ENCODE assay signal across 8 mouse cellular contexts in the genomic region with DNA sequence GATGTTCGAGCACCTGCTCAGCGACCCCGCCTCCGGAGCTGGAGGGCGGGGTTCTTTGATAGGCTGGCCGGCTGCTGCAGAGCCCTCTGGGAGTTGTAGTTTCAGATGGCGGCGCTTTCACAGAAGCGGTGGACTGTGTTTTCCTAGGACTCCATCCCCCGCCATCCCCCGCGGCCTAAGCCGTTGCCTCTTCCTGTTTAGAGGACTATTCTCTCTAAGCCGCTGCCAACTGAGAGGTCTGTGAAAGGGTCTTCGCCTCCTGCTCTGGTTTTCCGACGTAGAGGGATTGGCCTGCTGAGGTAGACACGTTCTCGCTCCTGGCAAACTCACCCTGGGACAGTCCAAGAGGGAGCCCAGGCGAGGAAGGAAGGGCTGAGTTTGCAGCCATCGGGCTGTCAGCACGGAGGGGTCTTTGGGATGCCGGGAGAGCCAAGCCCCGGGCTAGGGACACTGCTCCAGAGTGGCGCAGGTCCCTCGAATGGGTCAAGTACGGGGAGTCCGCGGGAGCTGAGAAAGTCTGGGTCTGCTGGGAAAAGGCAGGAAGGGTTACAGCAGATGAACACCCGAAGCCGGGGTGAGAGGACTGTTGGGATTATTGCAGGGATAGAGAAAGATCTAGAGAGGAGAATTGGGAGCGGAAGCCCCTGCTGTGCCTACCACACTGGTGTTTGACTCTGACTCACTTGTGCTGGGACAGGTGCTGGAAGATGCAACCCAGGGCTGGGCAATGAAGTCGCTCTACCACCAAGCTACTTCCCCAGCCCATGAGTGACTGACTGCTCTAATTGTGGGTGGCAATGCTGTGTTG. TPM values are rescaled to one million over a fixed set of nuclear protein-coding genes. Genes with fewer than 3 reads are reported as not detected.
DNase-seq lines count a peak whose midpoint lies in the region; ATAC-seq lines count a peak whose summit lies in the region.

A gene (plus strand): TSS at position 178 of the 808 bp plus-strand sequence.

- H3K4me2 ChIP-seq in hindbrain, embryonic 11.5 days (replicated peaks; ENCODE audit: low read depth, low read length): peak within 1 kb of the TSS; percentile 81

- peak; percentile 99 for ATAC-seq in hindbrain, embryonic 11.5 days (ENCODE audit: low FRiP score)

- H3K4me1 ChIP-seq in hindbrain, embryonic 11.5 days (replicated peaks; ENCODE audit: control insufficient read depth, insufficient read depth, low read length): 0 out of 2 replicates have a peak, but pooled peaks cover 2% of the 10 kb centered on the region

- no peaks in the 10 kb centered on the region for H3K36me3 ChIP-seq in hindbrain, embryonic 11.5 days (ENCODE audit: control insufficient read depth, insufficient read depth, low read length)

- whole genome bisulfite sequencing in hindbrain, embryonic 11.5 days: under 1% methylated on average over 33 of the region's 33 CpGs

- DNase-seq in MN1 (ENCODE audit: low spot score): peak; percentile 96
- peak; percentile 94 for DNase-seq in cerebellum, adult 9-10 months
- DNase-seq in frontal cortex, adult 2 months (ENCODE audit: extremely low spot score in 1 of 2, low spot score in 1 of 2): peak; percentile 94
- DNase-seq in hindbrain, embryonic 11.5 days (ENCODE audit: low spot score): peak; percentile 95
- peak; percentile 89 to 94 for DNase-seq in layer of hippocampus, postnatal 10 days (ENCODE audit: low spot score in 2 of 2)
- DNase-seq in lung, postnatal 10 days: peak; percentile 96
- peak; percentile 87 for DNase-seq in ovary, postnatal 36 days (ENCODE audit: low spot score)
- peak; percentile 94 for DNase-seq in thymus, postnatal 25 days

- no peaks in the 10 kb centered on the region for H3K27me3 ChIP-seq in hindbrain, embryonic 11.5 days (ENCODE audit: control insufficient read depth, insufficient read depth, low read length)

- peak within 1 kb of the TSS; percentile 51; the same call in 1 of the 2 replicates for H3K27ac ChIP-seq in hindbrain, embryonic 11.5 days (ENCODE audit: low read depth, low read length)

- H3K9me3 ChIP-seq in hindbrain, embryonic 11.5 days (ENCODE audit: control insufficient read depth, low read length): no peaks in the 10 kb centered on the region

- peak within 1 kb of the TSS; percentile 74 for H3K4me3 ChIP-seq in hindbrain, embryonic 11.5 days (ENCODE audit: low read depth, low read length)

- H3K9ac ChIP-seq in hindbrain, embryonic 11.5 days (ENCODE audit: low read depth, low read length): peak within 1 kb of the TSS; percentile 80

RNA-seq across cellular contexts. Expression of the gene that starts here (rescaled TPM):
- polyA plus RNA-seq in frontal cortex, adult 2 months (2012; rRNA removed): 22.7 and 23.9 TPM in 2 replicates
- 18.9 and 25.2 TPM in 2 replicates for polyA plus RNA-seq in hindbrain, embryonic 11.5 days (2014; fragmentation: Nextera tagmentation; extraction: Ambion mirVana)
- total RNA-seq in layer of hippocampus, postnatal 10 days (2021): 10 to 100 TPM; 16.1 to 18.5 TPM

Comparison
In these comparisons a context has a peak if more than half of its experiments do, and no peak if none do; other contexts are left out.
1. Peak in every context shown above with its lines: DNase-seq, ATAC-seq, H3K4me3 ChIP-seq and H3K27ac ChIP-seq.